Mouse (Mus musculus) lung, postnatal 0 days (tissue): Measurements from ENCODE around the gene Dexi.

Experiments
- CTCF ChIP-seq: IDR thresholded peaks from 2 replicates; pipeline ENCODE4 v1.5.1; 2016; ENCODE audit warnings: antibody characterized with exemption, mild to moderate bottlenecking
- EP300 ChIP-seq: IDR thresholded peaks from 2 replicates; pipeline ENCODE4 v1.6.1; 2016; ENCODE audit warnings: antibody characterized with exemption, mild to moderate bottlenecking, control low read depth

- TF ChIP-seq EP300: no peak
- TF ChIP-seq CTCF: no peak
These were observed 17.1 kb upstream of the Dexi start for GRCm38 (mm10) chr16:10559991-10560390.
